Mouse (Mus musculus) left cerebral cortex, adult 2 months (tissue): ENCODE measurements around the gene Slc4a2. TPM values are rescaled to one million over a fixed set of nuclear protein-coding genes. Genes with fewer than 3 reads are reported as not detected.

Source experiments
- DNase-seq, 2 experiments: peaks; one replicate each; pipeline ENCODE4 v3.0.0; 2021 to 2022; ENCODE audit warnings: low spot score in 2 of 2, mixed read lengths in 1 of 2; ENCODE audit errors: extremely low spot score in 1 of 2
- H3K27ac ChIP-seq: fragments of 200-600 bp; 2 replicates; pipeline ENCODE4 v1.8.1; 2022
- H3K4me3 ChIP-seq: fragments of 200-600 bp; 2 replicates; pipeline ENCODE4 v1.8.1; 2022
- CTCF ChIP-seq: fragments of 200-600 bp; IDR thresholded peaks from 2 replicates; pipeline ENCODE4 v1.8.1; 2022; ENCODE audit warnings: antibody characterized with exemption, mild to moderate bottlenecking, moderate library complexity
- intact Hi-C: fragments of 180-260 bp; cut with DNase I; formaldehyde crosslinking; loops from one replicate; pipeline ENCODE4 v1.15.1; 2025
- total RNA-seq, 2 experiments: library from RNA; stranded (reverse); gene quantifications; 2 replicates each; pipeline ENCODE4 v1.2.3; 2021

Gene Slc4a2
- total RNA-seq, 2 experiments from 2014 or later, result 31.0 to 33.8 TPM

DNA sequence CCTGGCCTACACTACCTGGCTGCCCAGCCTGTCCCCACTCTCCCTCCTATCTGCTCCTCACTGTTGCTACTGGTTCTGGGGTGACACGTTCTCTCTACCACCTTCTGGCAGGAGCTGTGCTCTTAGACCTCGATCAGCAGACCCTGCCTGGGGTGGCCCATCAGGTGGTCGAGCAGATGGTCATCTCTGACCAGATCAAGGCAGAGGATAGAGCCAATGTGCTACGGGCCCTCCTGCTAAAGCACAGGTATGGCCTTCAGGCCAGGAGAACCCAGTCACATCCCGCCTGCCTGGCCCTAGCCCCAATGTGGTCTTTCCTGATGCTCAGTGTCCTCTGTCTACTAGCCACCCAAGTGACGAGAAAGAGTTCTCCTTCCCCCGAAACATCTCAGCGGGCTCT, 10.4 kb downstream of the Slc4a2 start:
- Histone ChIP-seq H3K27ac (no peak overlapping the region), H3K4me3 (no peak overlapping the region)
- DNase-seq, result no peak
- TF ChIP-seq CTCF, result no peak
- intact Hi-C loops, result no loop called here

DNA sequence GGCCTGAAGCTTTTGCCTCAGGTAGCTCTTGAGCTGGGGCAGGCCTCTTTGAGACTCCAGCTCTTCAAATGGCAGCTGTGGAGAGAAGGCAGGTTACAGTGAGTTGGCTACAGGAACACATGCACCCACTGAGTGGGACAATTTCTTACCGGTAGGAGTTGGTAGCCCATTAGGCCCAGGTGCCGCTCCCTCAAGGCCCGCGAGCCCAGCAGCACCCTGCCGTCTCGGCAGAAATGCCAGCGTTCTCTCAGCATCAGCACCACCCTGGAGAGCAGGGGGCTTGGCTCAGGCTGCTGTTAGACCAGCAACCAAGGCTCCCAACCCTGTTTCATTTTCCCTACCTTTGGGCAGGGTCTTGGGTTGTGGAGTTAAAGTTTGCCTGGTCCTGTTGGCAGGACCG, 17.6 kb downstream of the Slc4a2 start:
- H3K4me3 ChIP-seq, result no peak overlapping the region
- intact Hi-C loops, result no loop called here

DNA sequence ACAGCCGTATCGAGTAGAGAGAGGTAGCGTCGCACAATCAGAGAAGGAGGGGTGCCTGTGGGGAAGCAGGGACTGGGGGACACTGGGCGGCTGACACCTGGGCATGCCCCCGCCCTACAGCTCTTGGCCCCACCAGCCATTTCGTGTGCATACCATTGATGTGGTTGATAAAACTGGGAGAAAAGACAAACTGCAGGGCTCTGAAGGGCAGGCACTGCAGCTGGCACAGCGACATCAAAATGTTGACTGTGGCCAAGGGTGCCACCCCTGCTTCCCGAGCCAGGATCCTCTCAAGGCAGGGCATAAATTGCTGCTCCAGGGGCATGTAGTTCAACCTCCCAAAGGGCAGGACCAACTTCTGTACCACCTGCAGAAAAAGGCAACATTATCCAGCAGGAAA, 18.4 kb downstream of the Slc4a2 start:
- no peak for DNase-seq
- H3K4me3 ChIP-seq, result no peak overlapping the region
- H3K27ac ChIP-seq, result no peak overlapping the region
- intact Hi-C loops, result no loop called here
- TF ChIP-seq CTCF, result no peak

More for the DNA sequence above, 17.6 kb downstream of the Slc4a2 start:
- DNase-seq, result no peak
- TF ChIP-seq CTCF, result no peak
- no peak overlapping the region for H3K27ac ChIP-seq

DNA sequence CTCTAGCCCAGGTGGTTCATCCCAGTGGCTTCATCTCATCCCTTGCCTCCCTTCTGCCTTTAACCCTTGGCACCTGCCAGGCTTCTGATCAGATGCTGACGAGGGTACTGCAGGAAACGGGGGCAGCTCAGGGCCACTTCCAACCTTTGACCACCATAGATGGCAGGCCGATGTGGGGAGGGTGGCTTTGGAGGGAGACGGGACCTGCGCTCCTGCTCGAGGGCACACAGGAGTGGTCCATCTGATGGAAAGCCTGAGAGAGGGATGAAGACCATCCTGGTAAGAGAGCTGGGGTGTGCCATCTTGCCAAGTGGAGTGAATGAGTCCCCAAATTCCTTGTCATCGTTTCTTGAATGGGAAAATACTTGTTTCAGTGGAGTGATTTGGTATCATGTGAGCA, 19.6 kb downstream of the Slc4a2 start:
- Histone ChIP-seq H3K27ac (no peak overlapping the region), H3K4me3 (no peak overlapping the region)
- intact Hi-C loops, result no loop called here
- no peak for TF ChIP-seq CTCF
- no peak for DNase-seq

DNA sequence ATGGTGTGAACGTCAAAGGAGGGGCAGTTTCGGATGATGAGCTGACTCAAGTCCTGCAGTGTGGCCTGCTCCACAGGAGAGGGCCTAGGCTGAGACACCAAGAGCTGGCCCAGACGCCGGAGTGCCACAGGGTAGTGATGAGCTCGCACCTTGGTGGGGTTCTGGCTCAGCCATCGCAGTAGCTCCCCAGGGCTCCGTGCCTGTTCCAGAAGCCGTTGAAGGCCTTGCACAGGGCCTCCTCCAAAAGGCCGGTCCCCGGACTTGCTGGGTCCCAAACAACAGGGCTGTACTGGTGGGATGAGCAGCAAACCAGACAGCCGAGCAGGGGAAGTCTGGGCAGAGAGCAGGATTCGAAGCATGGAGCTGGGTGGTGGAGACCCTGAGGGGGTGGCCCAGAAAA, 20.3 kb downstream of the Slc4a2 start:
- DNase-seq, result no peak
- no peak for TF ChIP-seq CTCF
- H3K4me3 ChIP-seq, result peak overlapping the region; percentile 92
- intact Hi-C loops, result loop anchor here (2.0 kb wide), 1 partner anchor 19 kb away; no protein-coding TSS in a partner anchor
- H3K27ac ChIP-seq, result peak overlapping the region; percentile 99; the same call in 1 of the 2 replicates

DNA sequence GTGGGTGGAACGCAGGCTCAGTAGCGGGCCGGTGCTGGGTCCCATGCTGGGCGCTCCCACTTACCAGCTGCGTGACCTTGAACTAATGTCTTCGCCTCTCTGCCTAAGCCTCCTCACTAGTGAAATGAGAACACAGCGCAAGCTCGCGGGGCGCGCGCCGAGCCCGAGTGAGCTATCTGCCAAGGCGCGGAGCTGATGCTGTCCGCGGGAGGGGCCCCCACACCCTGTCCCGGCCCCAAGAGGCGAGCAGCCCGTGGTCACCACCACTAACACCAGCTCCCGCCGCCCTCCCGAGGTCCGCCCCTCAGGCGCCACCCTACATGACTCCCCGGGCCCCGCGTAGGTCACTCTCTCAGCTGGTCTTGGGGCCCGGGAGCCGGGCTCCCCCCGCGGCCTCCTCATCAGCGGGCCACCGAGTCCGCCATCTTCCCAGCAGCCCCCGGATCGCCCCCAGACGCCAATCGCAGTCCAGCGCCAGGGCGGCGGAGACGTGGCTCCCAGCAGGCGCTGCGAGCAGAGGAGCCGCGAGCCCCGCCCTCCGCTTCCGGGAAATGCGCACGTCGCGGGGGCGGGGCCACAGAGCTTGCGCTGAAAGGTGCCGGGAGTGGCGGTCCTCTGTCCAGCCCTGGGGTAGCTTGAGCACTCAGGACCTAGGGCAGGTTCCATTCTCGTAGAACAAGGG, 21.2 kb downstream of the Slc4a2 start, which contains the start of gene Fastk:
Gene Fastk (minus strand): TSS at position 542 of the 682 bp plus-strand sequence.
- intact Hi-C loops, result loop anchor here (2.0 kb wide), 1 partner anchor 20 kb away; no protein-coding TSS in a partner anchor
- peak within 1 kb of the TSS; percentile 92 for H3K4me3 ChIP-seq
- H3K27ac ChIP-seq, result peak within 1 kb of the TSS; percentile 99
- DNase-seq, result peak; percentile 95
- no peak for TF ChIP-seq CTCF

DNA sequence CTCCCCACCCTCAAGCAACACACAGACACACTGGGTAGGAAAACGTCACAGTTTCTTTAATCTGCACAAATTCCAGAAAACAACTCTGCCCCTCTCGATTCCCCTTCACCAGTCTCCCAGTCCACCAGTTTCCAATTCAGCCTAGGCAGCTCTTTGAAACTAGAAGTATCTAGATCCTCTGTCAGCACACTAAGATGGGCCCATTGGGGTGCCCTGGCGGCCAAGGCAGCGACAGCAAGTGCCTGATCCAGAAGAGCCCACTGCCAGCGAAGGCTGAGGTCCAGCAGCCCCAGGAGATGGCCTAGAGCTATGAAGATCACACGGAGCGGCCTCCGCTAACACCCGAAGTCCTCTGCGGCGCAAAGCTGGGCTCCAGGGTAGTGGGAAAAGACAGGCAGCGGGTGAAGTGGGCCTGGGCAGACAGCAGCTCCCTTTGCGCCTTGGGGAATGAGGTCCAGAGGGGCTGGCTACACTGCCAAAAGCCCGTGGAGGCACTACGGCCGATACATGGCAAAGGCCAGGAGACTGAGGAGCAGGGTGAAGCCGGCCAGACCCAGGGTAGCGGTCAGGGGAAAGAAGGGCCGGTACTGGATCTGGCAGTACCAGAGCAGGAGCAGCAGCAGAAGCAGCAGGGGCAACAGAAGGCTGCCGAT, 21.9 kb downstream of the Slc4a2 start:
- intact Hi-C loops, result loop anchor here (2.0 kb wide), 1 partner anchor 21 kb away; no protein-coding TSS in a partner anchor
- no peak for DNase-seq
- peak overlapping the region; percentile 99 for H3K27ac ChIP-seq
- TF ChIP-seq CTCF, result no peak; the same call in 1 of the 2 replicates
- peak overlapping the region; percentile 92 for H3K4me3 ChIP-seq

DNA sequence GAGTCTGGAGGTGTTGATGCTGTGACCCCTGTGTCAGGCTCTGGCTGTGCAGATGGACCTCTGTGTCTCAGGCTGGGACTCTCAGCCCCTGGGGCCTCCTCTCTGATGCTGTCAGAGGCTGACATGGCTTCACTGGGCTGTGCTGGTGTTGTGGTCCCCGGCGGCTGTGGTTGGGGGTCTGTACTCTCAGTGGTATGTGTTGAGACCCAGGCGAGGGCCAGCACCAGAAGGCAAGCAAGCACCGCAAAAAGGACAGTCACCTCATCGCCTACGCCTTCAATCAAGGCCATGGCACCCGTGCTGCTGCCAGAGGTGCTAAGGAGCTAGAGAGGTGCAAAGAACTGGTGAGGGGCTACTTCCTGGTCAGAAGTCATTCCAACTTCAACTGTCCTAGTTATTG, 23.0 kb downstream of the Slc4a2 start:
- peak overlapping the region; percentile 77; the same call in 1 of the 2 replicates for H3K4me3 ChIP-seq
- TF ChIP-seq CTCF, result no peak
- intact Hi-C loops, result no loop called here
- no peak for DNase-seq
- H3K27ac ChIP-seq, result no peak overlapping the region

DNA sequence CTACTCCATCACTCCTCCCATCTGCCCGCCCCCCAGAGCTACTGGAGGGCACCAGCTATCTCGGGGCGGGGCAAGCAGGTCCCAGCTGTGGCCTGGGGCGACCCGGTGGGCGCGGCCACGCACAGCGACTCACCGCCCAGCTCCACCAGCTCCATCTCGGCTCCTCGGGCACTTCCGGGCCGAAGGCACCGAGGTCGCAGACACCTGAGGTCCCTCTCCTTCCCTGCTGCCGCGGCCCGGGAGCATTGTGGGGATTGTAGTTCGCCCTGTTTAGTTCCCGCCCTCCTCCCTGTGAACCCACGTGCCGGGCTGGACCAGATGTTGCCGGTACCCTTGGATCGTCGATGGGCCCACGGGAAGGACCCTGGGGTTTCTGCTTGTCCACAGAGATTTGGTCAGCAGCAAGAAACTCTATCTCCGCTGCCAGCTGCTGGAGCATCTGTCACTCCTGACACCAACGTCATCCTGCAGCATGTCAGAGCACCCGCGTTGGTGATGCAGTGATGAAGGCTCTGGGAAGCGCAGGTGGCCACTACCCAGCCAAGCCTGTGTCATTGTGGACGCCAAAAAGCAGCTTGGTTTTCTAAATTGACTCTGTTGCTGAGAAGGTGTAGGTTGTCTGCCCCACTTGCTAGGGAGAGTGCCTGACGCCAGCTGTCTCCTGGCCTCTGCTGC, 24.1 kb downstream of the Slc4a2 start, which contains the start of gene Tmub1:
Gene Tmub1 (minus strand): TSS at position 231 of the 675 bp plus-strand sequence.
- H3K27ac ChIP-seq, result peak within 1 kb of the TSS; percentile 94
- peak; percentile 84 to 86 for DNase-seq
- intact Hi-C loops, result no loop called here
- no peak for TF ChIP-seq CTCF
- peak within 1 kb of the TSS; percentile 77 for H3K4me3 ChIP-seq

DNA sequence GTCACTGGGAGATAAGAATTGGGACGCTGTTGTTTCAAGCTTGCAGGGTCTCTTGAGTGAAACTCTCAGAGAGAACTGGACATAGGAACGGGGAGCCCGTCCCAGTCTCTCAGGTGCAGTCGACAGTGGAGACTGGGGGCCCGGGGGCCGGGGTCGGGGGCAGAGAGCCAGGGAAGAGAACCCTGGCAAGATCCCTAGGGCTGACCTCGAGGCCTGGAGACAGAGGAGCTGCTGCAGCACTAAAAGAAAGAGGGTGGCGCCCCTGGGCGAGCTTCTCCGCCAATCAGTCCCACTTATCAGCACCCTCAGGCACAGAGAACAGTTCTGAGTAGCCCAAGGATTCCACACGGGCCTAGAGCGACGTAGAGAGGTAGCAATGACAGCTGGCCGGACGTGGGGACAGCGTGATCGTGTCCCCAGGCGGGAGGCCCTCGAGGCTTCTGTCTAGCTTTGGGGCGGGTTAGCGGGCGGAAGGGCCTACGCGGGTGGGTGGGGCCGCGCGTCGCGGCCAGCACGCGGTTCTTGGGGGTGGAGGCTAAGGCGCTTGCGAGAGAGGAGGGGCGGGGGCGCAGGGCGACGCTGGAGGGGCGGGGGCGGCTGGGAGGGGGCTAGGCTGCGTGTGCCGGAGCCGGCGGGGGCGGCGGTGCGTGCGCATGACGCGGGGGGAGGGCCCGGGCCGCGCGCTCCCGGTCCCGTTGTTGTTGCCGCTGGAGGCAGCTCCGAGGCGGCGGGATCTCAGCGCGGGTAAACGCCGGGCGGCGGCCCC, 27.8 kb downstream of the Slc4a2 start:
- TF ChIP-seq CTCF, result no peak; the same call in 1 of the 2 replicates
- intact Hi-C loops, result loop anchor here (1.0 kb wide), 1 partner anchor 28 kb away; the partner anchor contains the start of genes Cdk5 and Slc4a2
- Histone ChIP-seq H3K4me3 (peak overlapping the region; percentile 81), H3K27ac (peak overlapping the region; percentile 95)
- DNase-seq, result peak; percentile 85 to 91
